Mouse (Mus musculus) testis, postnatal 10 days (tissue): ENCODE data around the gene Phgr1.

Experiments used
- DNase-seq: peaks from one replicate; pipeline ENCODE4 v3.0.0; 2021; ENCODE audit warnings: low spot score

Phgr1 gene

DNA sequence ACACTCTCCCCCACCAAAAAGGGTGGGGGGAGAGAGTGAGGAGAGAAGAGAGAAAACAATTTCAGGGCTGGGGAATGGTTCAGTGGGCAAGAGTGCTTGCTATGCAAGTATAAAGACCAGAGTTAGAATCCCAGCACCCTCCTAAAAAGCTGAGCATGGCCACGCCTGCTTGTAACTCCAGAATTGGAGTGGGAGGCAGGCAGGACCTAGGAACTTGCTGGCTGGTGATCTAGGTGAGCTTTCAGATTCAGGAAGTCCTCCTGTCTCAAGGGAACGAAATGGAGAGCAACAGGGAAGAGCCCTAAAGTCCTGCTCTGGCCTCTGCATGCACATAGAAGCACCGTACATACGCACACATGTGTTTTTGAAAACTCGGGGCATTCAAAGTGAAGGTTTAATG, 50.2 kb downstream of the Phgr1 start:
- DNase-seq, result no peak

DNA sequence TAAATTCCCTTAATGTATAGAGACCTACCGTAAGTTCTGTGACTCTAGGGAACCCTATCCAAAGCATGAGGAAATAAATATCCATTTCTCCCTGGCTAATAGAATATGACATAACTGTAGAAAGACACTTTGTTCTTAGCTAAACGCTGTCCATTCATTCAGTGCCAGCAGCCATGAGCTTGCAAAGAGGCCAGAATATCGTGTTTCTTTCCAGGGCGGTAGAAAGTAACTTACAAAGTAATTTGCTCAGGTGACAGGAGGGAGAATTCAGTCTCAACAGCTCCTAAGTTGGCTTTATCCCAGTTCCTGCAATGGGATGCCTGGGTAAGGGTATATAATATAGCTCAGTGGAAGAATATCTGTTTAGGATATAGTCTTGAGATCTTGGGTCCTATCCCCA, 51.8 kb downstream of the Phgr1 start:
- no peak for DNase-seq
